Mouse (Mus musculus): Measurements from ENCODE around the gene Nup210l.

The Nup210l gene

DNA sequence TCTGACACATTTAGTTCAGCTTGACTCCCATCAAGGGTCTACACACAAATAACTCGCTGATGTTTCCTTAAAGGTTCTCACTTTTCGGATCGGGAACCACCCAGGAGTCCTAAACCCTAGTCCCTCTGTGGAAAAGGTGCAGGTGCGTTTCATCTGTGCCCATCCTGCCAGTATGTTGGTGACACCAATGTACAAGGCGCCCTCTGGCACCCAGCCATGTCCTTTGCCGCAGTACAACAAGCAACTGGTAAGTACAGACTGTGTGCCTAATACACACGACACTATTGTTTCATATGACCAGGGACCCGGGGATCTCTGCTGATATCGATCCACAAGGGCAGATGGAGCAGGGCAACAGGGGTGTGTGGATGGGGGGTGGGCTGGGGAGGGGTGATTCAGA is 55.8 kb downstream of the Nup210l start:
- no peak for DNase-seq (ENCODE audit: extremely low spot score)

DNA sequence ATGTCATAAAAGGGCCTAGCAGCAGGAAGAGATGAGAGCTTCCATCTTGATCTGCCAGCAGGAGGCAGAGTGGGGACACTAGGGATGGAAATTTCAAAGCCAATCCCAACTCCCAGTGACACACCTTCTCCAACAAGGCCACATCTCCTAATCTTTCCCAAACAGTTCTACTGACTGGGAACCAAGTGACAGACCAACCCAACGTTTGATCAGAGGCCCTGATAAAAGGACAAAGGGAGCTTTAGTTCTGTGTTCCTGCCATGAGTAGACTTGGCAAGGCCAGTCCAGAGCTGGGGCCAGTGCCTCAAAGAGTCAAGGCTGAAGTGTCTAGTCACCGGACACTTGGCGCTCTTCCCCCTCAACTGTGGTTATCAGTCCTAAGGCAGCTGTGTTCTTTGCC is 57.6 kb downstream of the Nup210l start:
- no peak for DNase-seq (ENCODE audit: extremely low spot score)

DNA sequence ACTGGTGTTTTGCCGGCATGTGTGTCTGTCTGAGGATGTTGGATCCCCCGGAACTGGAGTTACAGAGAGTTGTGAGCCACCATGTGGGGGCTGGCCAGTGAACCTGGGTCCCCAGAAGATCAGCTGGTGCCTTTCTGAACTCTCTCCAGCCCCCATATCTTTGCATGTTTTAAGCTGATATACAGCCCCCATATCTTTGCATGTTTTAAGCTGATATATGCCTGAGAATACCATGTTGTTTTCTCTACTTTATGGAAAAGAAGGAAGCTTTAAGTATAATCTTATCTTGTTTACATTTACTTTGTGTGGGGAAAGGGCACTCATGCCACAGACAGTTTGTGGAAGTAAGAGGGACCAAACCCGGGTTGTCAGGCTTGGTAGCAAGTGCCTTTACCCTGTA is 75.6 kb downstream of the Nup210l start:
- DNase-seq (ENCODE audit: extremely low spot score), result no peak

DNA sequence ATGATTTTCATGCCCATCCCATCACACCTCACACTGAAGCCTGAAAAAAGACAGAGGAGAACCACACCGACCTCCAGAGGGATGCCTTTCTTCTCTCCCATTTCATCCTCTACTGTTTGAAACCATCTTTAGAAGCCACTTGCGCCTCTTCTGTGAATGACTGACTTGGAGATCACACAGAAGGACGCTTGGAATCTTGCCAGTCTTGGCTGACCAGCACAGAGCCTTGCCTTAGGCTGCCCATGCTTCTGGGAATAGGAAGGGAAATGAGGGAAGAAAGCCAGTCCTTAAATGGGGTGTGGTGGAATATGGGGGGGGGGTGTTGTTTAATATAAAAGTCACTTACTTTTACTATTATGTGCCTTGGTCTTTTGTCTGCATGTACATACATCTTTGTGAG is 79.6 kb downstream of the Nup210l start:
- DNase-seq (ENCODE audit: extremely low spot score), result no peak

DNA sequence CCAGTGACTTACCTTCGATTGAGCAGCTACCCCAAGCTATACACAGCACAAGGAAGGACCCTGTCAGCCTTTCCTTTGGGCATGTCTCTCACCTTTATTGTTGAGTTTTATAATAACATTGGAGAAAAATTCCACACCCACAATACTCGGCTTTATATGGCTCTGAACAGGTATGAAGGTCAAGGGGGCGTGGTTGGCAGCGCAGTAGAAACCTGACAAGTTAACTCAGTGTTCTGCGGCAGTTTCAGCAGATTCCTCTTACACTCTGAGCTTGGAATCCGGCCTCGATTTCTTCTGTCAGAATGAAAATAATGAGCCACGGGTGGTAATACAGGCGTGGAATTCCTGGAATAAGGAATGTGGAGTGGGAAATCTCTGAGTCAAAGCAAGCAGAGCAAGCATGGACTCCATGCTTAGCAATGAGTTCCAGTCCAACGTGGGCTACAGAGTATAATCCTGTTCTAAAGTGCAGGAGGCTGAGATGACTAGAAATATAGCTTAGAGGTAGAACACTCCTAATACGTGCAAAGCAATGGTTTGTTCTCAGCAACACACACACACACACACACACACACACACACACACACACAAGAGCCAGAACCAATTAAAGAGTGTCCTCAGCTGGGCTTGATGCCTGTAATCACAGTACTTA is 87.1 kb downstream of the Nup210l start:
- DNase-seq (ENCODE audit: extremely low spot score), result no peak

DNA sequence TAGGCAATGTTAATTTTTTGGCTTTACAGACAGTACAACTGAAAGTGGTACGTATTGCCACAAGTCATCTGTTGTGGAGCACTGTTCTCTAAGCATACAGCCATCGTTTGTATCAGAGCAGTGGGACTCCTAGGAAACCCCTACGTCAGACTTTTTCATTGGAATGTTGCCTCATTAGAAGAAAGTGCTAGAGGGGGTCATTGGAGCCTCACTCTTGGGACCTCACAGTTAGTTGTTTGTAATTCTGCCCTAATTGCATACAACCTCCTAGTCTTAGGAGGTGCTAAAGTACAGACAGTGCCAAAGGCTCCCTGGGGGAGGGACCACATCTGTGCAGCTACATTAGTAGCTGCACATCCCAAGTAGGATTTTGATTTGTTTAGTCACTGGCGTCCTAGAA is 90.8 kb downstream of the Nup210l start:
- no peak for DNase-seq (ENCODE audit: extremely low spot score)

DNA sequence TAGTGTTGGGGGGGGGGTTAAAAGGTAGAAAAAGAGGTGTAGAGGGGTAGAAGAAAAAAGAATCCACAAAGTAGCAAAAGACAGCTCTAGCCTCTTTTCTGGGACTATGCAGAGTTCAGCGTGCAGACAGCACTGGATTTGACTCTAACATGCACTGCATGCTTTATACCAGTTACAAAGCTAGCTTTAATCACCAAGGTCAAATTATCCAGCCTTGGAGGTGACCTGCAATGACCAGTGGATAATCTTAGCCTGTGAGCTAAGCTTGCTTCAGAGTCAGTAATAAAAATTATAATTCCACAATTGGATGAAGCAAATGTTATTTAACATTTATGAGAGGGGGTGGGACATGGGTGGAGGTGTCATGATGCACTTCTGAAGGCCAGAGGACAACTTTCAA is 91.7 kb downstream of the Nup210l start:
- no peak for DNase-seq (ENCODE audit: extremely low spot score)

DNA sequence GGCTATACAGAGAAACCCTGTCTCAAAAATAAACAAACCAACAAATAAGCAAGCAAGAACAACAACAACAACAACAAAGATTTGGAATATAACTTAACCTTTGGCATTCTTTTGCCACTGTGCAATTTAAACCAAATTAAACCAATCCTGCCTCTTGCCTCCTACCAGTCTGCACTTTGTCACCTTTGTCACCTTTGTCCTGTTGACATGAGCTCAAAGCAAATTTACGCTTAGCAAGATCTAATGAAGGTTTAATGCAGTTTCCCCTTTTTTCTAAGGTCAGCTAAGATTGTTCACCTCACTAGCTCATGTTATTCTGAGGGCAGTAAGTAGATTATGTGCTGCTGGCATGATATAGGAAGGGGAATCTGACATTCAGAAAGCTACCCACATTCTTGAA is 93.6 kb downstream of the Nup210l start:
- DNase-seq (ENCODE audit: extremely low spot score), result no peak

DNA sequence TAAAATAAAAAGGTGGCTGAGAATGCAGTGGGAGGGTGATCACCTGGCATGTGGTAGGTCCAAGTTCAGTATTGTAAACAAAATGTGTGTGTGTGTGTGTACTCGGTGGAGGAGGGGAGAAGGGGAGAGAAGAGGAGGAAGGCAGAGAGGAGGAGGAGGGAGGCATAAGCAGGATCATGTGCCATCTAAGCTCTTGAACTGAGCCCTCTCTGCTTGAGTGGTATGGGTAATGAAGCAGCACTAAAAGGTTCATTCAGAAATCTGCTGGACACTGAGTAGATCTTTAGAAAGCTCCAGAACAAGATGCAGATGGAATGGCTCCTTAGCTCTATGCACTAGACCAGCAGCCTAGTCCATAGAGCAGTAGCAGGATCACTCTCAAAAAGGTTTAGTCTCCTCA is 99.0 kb downstream of the Nup210l start:
- no peak for DNase-seq (ENCODE audit: extremely low spot score)

DNA sequence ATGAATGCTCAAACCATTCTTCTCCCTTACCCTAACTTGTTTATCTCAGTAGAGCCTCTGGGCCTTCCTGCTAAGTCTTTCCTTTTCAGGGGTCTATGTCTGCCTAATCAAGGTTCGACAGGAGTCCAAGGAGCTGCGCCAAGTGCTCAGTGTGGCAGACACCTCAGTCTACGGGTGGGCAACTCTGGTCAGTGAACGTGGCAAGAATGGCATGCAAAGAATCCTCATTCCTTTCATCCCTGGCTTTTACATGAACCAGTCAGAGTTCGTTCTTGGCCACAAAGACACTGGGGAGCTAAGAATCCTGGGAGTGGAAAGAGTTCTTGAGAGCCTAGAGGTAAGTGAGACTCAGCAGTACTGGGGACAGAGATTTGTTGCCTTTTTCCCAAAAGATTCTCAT is 99.7 kb downstream of the Nup210l start:
- DNase-seq (ENCODE audit: extremely low spot score), result no peak

DNA sequence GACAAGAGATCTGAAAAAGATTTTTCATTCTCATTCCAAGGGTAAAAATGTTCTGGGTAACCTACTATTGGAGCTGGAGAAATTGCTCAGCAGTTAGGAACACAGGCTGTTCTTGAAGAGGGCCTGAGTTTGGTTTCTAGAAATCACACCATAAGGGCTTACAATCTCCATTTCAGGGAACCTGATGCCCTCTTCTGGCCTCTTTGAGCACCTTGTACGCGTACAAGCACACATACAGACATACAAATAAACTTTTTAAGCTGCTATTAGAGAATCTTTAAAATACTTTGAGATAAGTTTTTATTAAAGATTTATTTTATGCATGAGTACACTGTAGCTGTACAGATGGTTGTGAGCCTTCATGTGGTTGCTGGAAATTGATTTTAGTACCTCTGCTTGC is 100.7 kb downstream of the Nup210l start:
- no peak for DNase-seq (ENCODE audit: extremely low spot score)

DNA sequence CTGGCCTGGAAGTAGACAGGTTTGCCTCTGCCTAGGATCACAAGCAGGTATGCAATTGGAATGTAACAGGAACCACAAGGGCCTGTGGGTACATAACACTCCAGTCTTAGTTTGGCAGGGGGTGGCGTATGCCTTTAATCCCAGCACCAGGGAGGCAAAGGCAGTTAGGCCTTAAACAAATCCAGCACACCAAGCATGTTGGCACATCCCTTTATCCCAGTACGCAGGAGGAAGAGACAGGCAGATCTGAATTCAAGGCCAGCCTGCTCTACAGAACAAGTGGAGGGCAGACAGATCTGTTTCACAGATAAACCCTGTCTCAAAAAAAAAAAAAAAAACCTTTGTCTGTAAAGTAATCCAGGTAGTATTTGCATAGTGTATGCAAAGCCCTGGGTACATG is 104.7 kb downstream of the Nup210l start:
- DNase-seq (ENCODE audit: extremely low spot score), result no peak

DNA sequence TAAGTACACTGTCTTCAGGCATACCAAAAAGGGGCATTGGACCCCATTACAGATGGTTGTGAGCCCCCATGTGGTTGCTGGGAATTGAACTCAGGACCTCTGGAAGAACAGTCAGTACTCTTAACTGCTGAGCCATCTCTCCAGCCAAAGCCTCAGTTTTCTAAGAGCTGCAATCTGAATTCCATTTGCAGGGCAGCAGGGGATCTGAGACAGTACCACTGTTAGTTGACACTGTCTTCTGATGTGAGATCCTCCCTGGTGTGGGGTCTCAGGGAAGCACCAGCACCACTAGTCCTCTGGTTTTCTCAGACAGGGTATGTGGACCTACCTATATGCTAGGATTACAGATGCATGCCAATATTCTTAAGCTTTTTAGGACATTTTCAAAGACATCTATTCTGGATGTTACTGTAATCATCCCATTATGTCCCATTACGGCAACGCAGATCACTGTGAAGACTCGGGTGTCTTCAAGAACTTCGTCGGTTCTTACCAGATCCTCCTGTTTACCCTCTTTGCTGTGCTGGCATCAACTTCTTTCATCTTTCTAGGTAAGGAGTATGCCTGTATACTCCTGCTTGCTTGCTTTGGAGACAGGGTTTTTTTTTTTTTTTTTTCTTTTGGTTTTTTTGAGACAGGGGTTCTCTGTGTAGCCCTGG is 106.1 kb downstream of the Nup210l start:
- no peak for DNase-seq (ENCODE audit: extremely low spot score)

DNA sequence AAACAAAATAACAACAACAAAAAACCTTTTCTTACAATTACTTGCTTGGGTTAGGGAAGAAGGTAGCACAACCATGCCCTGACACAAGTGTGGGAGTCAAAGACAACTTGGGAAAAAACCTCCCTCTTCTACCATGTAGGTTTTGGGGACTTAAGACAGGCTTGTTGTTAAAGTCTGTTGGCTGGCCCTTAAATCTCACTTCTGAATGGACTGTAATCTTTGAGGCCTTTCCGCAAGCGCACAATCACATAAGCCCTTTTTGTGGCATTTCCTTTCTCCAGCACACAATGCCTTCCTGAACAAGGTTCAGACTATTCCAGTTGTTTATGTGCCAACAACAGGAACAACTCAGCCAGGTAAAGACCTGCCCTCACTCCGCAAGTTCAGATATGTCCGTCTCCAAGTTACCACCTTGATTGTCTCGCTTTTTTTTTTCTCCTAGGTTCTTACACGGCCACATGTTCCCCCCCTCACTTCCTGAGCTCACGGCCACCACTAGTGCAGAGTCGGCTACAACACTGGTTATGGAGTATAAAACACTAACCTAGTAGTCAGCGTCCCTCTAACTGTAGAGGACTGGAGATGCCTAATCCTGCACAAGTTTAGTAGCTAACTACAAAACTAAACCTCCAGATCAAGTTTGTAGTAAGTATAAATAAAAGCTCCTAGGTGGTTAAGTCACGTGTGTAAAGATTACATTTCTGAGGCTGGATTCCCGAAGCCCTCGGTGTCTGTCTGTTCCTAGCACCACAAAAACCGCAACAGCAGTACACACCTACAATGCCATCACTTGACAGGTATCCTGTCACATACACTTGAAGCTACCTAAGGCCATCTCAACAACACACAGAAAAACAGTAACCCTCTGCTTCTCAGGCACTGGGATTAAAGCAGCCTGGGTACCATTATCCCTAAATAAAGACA is 107.8 kb downstream of the Nup210l start:
- DNase-seq (ENCODE audit: extremely low spot score), result no peak

DNA sequence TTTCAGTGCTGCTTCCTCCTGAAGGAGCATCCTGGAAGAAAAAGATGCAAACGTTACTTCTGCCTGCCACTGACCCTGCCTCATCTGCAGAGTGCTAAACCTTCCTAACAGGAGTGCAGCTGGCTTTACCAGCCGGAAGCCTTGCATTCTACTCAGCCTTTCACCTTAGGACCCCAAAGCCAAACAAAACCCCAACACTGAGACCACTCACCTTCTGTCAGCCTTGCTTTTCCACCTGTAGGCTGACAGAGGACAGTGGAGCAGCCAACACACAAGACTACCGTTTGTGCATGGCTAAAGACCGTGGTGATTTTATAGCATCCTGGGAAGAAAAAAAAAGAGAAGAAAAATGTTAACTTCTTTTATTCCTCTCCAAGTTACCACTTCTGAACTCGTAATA is 108.8 kb downstream of the Nup210l start:
- DNase-seq (ENCODE audit: extremely low spot score), result no peak

DNA sequence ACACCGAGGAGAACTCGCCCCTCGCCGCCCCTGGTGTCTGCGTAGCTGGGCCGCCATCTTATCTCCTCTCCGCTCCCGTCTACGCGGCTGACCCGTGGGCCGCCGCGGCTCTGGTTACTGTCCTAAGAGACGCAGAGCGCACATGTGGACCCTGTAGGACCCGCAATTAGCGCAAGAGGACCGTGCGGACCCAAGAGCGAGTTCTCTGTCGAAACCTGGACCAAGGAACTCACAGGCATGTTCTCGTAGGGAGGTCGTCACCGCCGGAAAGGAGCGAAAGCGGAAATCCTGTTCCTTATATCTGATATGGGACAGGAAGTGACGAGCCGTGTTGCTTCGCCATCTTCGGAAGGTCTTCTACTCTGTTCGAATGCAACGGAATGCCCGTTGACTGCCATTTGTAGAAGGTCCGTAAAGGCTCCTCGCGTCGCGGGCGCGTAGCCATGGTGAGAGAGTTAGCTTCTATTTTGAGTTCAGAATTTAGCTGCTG is 109.5 kb downstream of the Nup210l start, which contains the start of the genes Rps27 and Rab13:
Gene Rps27, minus strand, starts transcription at position 275 of the 490 bp plus-strand sequence.
Gene Rab13, plus strand, starts transcription at position 319 of the 490 bp plus-strand sequence.
- peak; percentile 92 for DNase-seq (ENCODE audit: extremely low spot score)

DNA sequence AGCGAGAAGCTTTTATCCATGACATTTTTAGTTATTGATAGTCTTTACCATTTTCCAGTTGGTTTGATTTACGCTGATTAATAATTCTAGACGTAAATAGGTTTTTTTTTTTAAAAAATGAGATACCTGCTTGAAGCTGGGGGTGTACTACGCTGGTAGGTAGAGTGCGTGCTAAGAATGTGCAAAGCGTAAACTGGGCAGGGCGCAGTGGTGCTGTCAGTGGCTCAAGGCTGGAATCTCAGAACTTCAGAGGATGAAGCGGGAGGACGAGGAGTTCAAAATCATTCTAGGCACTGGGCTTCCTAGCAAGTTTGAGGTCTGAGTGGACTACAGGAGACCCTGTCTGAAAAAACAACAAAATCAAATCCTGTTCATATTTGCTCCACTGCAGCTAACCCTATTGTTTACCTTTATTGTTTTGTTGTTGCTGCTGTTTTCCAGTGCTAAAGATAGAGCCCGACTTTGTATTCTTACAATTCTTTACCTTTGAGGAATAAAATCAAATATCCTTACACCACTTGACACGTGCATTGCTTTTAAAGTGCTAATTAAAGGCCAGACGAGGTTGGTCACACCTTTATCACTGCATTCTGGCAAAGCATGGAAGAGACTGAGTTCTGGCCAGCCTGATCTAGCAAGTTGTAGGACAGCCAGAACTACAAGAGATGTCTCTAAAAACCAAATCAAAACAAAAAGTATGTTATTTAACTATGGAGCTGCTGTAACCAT is 110.2 kb downstream of the Nup210l start:
- no peak for DNase-seq (ENCODE audit: extremely low spot score)

DNA sequence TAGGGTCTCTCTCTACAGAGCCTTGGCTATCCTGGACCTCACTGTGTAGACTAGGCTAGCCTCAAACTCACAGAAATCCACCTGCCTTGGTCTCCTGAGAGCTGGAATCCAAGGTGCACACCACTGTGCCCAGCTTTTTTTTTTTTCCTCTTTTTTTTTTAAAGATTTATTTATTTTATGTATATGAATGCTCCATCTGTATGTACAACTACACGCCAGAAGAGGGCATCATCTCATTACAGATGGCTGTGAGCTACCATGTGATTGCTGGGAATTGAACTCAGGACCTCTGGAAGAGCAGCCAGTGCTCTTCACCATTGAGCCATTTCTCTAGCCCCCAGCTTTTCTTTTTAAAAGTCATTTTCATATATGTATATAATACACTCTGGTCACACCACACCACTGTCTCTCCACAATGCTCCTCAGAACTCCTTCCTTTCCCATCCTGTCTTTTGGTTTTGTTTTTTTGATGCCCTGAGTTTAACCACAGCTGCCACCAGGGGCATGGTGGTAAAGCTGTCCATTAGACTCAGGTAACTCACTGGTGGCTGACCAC is 112.0 kb downstream of the Nup210l start:
- no peak for DNase-seq (ENCODE audit: extremely low spot score)

DNA sequence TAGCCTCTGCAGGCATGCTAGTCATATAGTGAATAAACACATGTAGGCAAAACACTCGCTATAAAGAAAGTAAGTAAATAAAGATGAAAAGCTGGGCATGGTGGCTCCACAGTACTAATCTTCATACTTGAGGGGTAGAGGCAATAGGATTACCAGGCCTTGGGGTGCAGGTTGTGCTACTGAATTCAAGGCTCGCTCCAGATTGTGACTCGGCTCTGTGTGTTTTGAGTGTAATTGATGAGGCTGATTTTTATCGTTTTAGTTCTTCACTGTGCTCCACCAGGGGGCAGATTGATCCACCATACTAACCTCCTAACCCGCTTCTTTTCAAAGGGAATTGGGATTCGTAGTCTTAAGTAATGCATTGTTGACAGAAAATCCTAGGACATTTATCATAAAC is 116.2 kb downstream of the Nup210l start:
- DNase-seq (ENCODE audit: extremely low spot score), result peak; percentile 61

DNA sequence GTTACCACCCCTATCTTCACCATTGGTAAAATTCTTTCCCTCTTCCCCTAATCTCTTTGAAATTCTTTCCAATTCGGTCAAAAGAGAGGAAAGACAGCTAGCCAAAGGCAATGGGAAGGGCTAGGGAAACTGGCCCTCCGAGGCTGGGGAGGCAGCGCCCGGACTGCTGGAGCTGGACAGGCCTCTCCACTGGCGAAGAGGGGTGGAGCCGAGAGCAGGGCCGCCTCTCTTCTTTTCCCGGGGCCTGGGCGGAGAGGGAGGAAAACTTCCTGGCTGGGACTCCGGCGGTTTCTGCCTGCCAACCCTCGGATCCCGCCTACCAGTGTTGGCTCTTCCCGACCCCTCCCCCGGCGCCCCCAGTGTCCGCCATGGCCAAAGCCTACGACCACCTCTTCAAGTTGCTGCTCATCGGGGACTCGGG is 116.6 kb downstream of the Nup210l start:
- DNase-seq (ENCODE audit: extremely low spot score), result peak; percentile 82

DNA sequence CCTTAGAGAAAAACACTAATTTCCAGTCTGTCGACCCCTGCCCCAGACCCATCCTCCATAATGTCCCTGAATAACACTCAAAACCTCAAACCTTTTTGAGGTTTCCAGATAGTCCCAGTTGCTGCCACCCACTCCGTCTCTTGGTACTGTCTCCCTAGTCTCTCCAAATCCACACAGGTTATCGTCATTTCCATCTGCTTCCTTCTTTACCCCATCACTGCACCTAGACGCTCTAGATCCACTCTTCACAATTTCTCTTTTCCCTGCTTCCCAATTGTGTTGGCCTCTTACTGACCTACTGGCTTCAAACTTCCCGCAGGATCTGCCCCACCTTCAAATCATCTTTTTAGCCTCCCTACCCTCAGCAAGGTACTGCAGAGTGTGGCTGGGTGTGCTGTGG is 117.2 kb downstream of the Nup210l start:
- DNase-seq (ENCODE audit: extremely low spot score), result no peak
